Mouse (Mus musculus) frontal cortex, postnatal 25 days (tissue): ENCODE results near the gene Deaf1.

Experiments used
- DNase-seq, 2 experiments: peaks; one replicate each; pipeline ENCODE4 v3.0.0; 2022; ENCODE audit warnings: low spot score in 2 of 2

The Deaf1 gene

GRCm38 (mm10) chr7:141339215-141339920 is 11.9 kb upstream of the Deaf1 start:
- DNase-seq: no peak

DNA sequence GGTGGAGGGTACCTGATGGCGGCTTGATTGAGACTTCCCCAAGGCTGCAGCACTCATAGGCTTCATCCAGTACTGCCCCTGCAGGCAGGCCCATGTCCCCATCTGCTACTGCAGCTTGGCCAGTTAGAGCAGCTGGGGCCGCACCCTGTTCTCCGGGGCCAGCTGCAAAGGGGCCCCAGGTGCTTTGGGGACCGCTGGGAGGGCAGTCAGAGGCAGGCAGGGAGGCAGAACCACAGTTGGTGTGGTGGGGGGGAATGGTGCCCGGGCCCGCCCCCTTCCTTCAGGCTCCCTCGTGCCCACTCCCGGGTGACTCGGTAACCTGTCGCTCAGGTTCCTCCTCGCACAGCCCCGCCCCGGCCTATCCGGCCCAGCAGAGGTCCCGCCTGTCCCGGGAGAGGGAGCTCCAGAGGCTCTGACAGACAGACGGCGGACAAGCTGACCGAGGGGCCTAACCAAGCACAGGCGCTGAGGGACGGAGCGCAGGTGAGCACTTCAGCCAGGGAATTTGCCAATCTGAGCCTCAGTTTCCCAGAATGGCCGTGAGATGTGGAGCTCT is 11.2 kb upstream of the Deaf1 start, which contains the start of gene Eps8l2:
Gene Eps8l2 (plus strand): TSS at position 305 of the 556 bp plus-strand sequence.
- DNase-seq: no peak

DNA sequence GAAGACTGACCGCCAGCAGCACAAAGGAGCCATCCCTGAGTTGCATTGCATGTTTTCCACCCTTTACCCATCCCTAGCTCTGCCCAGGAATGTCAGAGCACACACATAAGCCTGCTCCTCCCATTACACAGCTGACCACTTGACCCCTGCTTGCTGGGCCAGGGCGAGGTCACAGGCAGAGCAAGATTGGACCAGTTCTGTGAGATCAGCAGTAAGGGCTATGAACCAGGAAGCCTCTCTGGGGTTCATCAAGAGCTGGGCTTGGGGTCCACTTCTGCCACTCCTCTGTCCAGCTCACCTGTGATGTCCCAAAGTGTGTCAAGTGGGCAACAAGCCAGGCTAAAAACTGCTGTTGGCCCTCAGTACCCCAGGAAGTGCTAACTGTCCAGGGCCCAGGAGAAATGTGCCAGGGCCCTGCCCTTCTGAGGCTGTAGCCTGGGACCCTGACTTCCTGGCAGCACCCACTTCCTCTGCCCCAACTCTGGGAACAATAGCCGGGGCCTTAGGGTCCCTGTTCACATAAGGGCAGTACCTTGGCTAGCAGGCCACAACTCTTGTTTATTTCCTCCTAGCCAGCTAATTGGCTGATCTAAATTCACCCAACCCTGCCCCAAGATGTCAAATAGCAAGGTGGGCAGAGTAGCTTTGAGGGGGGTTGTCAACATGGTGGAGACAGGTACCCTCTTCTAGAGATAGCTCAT is 10.4 kb upstream of the Deaf1 start:
- no peak for DNase-seq

DNA sequence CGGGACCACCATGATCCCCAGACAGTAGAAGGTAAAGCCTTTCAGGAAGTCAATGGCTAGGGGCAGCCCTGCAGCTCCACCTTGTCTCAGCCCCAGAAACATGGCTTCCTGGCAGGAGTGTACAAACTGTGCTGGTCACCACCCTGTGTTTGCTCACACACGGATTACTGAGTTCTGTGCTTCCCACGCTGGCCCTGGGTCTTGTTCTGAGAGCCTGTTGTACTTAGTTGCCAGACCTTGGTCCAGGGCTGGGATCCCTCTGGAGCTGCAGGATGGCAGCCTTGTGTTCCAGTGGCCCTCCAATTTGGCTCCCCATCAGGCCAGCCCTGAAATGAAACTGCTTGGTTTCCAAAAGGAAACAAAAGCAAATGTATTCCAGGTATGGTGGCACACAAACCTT is 8.8 kb upstream of the Deaf1 start:
- no peak for DNase-seq

DNA sequence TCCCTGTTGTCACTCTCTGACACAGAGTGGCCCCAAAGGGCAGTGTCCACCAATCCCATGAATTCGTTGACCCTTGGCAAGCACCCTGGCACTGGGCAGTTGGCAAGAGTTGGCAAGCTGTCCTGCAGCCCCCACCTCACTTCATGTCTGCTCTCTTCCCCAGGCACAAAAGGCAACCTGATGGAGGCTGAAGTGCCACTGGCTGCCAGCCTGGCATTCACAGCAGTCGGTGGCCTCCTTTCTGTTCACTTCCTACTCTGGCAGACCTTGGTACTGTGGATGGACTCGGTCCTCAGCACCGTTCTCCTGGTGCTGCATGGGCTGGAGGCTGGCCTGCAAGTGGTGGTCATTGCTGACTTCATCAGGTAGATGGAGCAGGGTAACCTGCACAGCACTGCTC is 8.2 kb upstream of the Deaf1 start:
- DNase-seq: no peak

DNA sequence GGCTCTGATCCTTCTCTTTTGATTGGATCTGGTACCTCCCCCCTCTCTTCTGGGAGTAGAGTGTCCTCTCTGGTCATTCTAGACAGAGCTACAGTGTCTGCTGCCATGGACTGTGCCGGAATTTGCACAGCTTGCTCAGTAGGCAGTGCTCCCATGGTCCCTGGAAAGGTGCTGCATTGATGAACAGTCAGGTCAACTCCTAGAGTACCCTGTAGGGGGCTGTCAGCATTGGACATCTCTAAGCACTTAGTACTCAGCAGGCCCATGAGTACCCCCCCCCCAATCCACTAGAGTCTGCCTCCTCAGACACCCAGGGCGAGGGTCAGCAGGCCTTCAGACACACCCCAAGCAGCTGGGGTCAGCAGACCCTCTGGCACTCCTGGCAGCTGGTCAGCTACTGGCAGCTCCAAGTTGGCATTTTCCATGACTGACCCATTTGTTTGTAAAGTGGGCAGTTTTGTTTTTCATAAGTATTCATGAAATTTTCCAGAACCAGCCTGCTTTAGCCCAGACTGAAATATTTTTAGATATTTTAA is 7.6 kb upstream of the Deaf1 start:
- DNase-seq: no peak

- DNase-seq: no peak
Observed at GRCm38 (mm10) chr7:141331990-141332389, 4.5 kb upstream of the Deaf1 start.

GRCm38 (mm10) chr7:141330706-141331105 is 3.2 kb upstream of the Deaf1 start:
- DNase-seq: no peak

DNA sequence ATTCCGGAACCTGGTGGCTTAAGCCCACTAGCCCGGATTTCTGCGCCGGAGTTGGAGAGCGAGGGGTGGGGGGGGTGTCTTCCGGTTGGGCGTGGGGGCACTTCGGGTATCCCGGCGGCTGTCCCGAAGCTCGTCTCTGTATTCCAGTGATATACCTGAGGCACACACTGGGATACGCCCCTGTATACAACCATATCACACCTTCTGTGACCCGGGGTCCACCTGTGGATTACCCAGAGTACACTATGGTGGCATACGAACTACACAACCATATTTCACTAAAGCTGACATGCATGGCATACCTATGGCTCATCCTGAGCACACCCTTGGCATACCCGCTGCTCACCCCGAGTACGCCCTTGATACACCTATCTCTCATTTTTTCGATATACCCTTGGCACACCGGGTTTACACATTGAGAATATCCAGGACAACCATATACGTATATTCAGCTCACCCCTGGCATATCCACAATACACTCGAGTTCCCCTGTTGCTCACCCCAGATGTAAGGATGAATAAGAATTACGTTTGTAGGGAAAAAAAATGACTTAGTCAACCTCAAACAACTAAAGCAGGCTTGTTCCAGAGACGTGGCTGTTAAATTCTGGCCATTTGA is 992 bp upstream of the Deaf1 start:
- DNase-seq: no peak

DNA sequence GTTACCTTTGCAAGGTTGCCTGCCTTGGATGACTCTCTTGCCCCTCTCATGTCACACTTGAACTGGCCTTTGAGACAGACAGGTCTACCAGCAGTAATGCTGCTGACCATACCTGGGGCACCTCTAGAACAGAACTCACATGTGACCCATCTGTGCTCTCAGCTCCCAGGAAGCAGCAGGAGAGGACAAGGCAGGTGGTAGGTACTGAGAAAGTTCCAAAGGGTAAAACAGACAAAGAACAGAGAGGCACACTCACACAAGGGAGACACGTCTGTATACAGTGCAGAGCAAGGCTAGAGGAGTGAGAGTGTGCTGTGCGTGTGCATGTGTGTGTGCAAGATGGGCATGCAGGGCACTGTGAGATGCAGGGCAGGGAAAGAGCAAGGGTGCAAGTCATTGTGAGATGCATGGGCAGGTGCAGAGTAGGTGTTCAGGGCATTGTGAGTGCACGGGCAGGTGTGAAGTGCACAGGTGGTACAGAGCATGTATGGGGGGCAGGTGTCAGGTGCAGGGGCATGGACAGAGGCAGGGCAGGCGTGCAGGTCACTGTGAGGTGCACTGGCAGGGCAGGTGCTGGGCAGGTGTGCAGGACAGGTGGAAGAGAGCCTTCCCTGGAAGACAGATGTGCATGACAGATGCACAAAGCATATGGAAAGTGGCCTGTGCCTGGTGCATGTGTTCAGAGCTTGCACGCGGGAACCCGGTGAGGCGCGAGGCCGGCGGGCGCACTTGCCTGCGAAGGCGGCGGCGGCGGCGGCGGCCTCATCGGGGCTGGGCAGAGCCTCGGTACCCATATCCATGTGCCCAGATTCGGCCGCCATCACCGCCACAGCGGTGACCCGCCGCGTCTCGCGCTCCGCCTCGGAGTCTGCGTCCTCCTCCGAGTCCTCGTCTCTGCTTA is 694 bp downstream of the Deaf1 start:
- DNase-seq: no peak

- DNase-seq: no peak
Observed at GRCm38 (mm10) chr7:141324686-141325085, 2.8 kb downstream of the Deaf1 start.

GRCm38 (mm10) chr7:141319446-141319845 is 8.0 kb downstream of the Deaf1 start:
- no peak for DNase-seq

GRCm38 (mm10) chr7:141317619-141318132 is 9.8 kb downstream of the Deaf1 start:
- DNase-seq: no peak

GRCm38 (mm10) chr7:141315974-141316373 is 11.5 kb downstream of the Deaf1 start:
- no peak for DNase-seq

GRCm38 (mm10) chr7:141315076-141315475 is 12.4 kb downstream of the Deaf1 start:
- no peak for DNase-seq

- DNase-seq: no peak
Observed at GRCm38 (mm10) chr7:141314416-141314815, 13.1 kb downstream of the Deaf1 start.

- DNase-seq: no peak
Observed at GRCm38 (mm10) chr7:141304537-141304936, 23.0 kb downstream of the Deaf1 start.

- DNase-seq: no peak
Observed at GRCm38 (mm10) chr7:141302702-141303268, 24.7 kb downstream of the Deaf1 start.

- no peak for DNase-seq
Observed at GRCm38 (mm10) chr7:141301386-141301785, 26.1 kb downstream of the Deaf1 start.

DNA sequence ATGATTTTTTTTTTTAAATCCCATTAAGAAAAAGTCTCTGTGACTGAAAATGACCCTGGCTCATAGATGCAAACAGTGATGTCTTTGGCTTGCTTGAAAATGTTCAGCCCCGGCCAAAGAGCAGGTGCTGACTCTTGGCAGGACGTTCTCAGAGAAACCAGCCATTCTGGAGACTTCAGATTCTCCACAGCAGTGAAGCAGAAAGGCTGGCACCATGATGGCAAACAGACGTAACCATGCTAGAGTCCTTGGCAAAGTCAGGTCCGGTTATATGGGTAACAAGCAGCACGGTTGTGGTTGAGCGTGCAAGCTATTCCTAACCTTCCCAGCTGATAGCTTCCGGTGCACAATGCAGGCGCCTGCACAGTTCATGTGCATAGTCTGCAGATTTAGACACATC is 28.3 kb downstream of the Deaf1 start:
- no peak for DNase-seq
